Mouse (Mus musculus): ENCODE data around the gene Cdc14a. TPM values are rescaled to one million over a fixed set of nuclear protein-coding genes. Genes with fewer than 3 reads are reported as not detected.

The Cdc14a gene
- polyA plus RNA-seq, 1 experiment from 2014 or later = 13.4 TPM

DNA sequence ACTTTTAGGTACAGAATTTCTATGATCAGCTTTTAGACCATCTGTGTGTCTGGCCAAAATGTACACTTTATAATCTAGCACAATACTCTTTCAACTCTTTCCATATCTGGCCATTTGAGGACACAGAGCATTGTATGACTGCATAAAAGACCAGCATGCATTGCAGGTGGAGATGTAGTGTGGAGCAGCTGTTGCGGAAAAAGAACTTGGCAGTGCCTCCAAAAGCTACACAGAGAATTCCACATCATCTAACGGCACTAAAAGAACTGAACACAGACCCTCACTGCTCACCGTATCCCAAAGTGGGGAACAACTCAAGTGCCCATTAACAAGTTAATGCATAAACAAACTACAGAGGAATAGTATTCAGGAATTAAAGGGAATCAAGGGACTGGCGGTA, 112.0 kb downstream of the Cdc14a start:
- no peaks in the 10 kb centered on the region for H3K27me3 ChIP-seq
- no peak overlapping the region for H3K4me2 ChIP-seq (replicated peaks)
- no peaks in the 10 kb centered on the region for H3K4me1 ChIP-seq
- no peak overlapping the region for H3K27ac ChIP-seq
- no peak for ATAC-seq (ENCODE audit: insufficient number of reproducible peaks, insufficient read depth, low FRiP score, low TSS enrichment)
- H3K9ac ChIP-seq = no peak overlapping the region
- H3K9me3 ChIP-seq = no peaks in the 10 kb centered on the region
- H3K4me3 ChIP-seq = no peak overlapping the region
- peaks cover 15% of the 10 kb centered on the region; the same call in 1 of the 2 replicates for H3K36me3 ChIP-seq
- 94% methylated on average over 4 of the region's 4 CpGs for WGBS

DNA sequence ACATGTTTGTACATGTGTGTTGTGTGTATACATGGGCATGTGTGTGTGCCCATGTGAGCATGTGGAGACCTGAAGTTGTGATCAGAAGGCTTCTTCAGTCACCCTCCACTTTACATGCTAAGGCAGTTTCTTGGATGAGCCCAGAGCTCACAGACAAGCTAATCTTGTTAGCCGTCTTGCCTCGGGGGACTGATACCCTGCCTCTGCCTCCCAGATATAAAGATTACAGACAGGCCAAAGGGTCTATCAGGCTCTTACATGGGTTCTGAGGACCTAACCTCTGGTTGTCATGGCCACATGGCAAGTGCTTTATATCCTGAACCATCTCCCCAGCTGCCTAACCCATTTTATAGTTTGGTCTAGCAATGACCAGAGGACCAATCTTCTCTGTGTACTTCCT, 112.7 kb downstream of the Cdc14a start:
- H3K4me2 ChIP-seq (replicated peaks) = no peak overlapping the region
- H3K9ac ChIP-seq = no peak overlapping the region
- H3K4me3 ChIP-seq = no peak overlapping the region
- no peak for ATAC-seq (ENCODE audit: insufficient number of reproducible peaks, insufficient read depth, low FRiP score, low TSS enrichment)
- H3K36me3 ChIP-seq = peaks cover 15% of the 10 kb centered on the region
- no peaks in the 10 kb centered on the region for H3K27me3 ChIP-seq
- WGBS = 83% methylated on average over 2 of the region's 2 CpGs
- H3K27ac ChIP-seq = no peak overlapping the region
- no peaks in the 10 kb centered on the region for H3K9me3 ChIP-seq
- H3K4me1 ChIP-seq = no peaks in the 10 kb centered on the region

- Histone ChIP-seq H3K27me3 (no peaks in the 10 kb centered on the region), H3K27ac (no peak overlapping the region), H3K4me1 (no peaks in the 10 kb centered on the region), H3K9ac (no peak overlapping the region), H3K9me3 (no peaks in the 10 kb centered on the region), H3K4me3 (no peak overlapping the region), H3K4me2 (replicated peaks) (no peak overlapping the region), H3K36me3 (peaks cover 15% of the 10 kb centered on the region)
- no peak for ATAC-seq (ENCODE audit: insufficient number of reproducible peaks, insufficient read depth, low FRiP score, low TSS enrichment)
- WGBS = 96% methylated on average over 4 of the region's 4 CpGs
These were observed 113.2 kb downstream of the Cdc14a start for GRCm38 (mm10) chr3:116310672-116311071.

DNA sequence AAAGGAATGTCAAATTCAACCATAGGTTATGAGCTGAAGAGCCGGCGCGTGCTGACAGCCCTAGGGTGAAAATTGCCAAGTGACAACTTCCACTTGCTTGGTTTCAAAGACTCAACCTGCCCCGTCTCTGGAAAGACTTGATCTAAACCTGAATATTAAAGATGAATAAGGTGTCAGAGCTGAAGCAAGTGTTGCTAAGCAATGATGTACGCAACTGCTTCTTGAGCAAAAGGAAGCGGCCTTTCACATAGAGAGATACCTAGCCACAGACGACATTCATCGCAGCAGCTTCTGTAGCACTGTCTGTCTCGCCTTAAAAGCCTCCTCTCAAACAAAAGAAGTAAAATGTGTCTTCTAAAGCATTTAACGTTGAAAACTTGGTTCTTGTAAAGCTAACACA, 113.8 kb downstream of the Cdc14a start:
- 91% methylated on average over 10 of the region's 10 CpGs for WGBS
- H3K36me3 ChIP-seq = peaks cover 15% of the 10 kb centered on the region
- no peaks in the 10 kb centered on the region for H3K27me3 ChIP-seq

DNA sequence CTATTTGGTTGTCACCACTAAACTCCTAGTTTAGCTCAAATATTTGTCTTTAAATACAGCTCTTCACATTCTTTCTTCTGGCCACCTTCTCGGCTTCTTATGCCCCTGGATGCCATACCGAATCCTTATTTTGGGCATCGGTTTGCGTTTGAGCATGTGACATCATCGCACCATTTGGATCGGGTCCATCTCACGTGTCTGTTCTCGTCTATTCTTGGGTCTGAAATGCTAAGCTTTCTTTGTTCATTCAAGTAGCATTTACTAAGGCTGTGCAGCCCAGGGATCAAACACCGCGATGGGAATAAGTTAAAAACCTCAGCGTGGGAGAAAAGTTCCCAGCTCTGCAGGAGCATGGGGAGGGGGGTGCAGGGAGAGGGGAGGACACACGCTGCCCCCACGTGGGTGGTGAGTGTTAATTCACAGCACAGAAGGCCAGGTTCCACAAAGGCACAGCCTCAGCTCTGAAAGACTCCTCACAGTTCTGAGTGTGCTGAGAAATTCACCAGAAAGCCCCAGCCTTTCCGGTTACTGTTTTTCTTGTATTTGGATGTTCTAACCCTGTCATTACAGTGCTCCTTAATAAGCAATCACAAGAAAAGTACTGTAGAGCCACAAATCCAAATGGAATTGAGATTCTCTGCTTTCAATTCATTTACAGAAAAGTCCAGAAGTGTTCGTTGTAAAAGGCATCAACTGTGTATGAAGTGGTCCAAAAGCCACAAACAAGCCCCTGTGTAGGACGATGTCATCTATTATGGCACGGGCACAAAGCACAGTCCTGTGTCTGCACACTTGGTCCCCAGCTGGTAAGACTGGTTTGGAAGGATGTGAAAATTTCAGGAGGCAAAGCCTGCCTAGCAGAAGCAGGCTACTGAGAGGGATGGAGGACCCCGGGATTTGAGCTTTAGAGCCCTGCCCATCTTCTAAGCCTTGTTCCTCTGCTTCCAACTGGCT, 118.8 kb downstream of the Cdc14a start:
- Histone ChIP-seq H3K36me3 (peaks cover 7% of the 10 kb centered on the region; the same call in 1 of the 2 replicates), H3K4me1 (no peaks in the 10 kb centered on the region), H3K9ac (no peak overlapping the region), H3K9me3 (no peaks in the 10 kb centered on the region), H3K27me3 (no peaks in the 10 kb centered on the region), H3K27ac (no peak overlapping the region), H3K4me2 (replicated peaks) (no peak overlapping the region), H3K4me3 (no peak overlapping the region)
- 81% methylated on average over 18 of the region's 18 CpGs for WGBS
- ATAC-seq (ENCODE audit: insufficient number of reproducible peaks, insufficient read depth, low FRiP score, low TSS enrichment) = no peak

More for the DNA sequence above, 113.8 kb downstream of the Cdc14a start:
- Histone ChIP-seq H3K4me1 (no peaks in the 10 kb centered on the region), H3K4me3 (no peak overlapping the region), H3K9me3 (no peaks in the 10 kb centered on the region), H3K27ac (no peak overlapping the region), H3K4me2 (replicated peaks) (no peak overlapping the region), H3K9ac (no peak overlapping the region)
- ATAC-seq (ENCODE audit: insufficient number of reproducible peaks, insufficient read depth, low FRiP score, low TSS enrichment) = no peak

GRCm38 (mm10) chr3:116302581-116302980, 121.3 kb downstream of the Cdc14a start:
- no peak overlapping the region for H3K4me2 ChIP-seq (replicated peaks)
- H3K9me3 ChIP-seq = no peaks in the 10 kb centered on the region
- H3K36me3 ChIP-seq = peaks cover 12% of the 10 kb centered on the region
- H3K9ac ChIP-seq = no peak overlapping the region
- 94% methylated on average over 7 of the region's 7 CpGs for WGBS
- no peak overlapping the region for H3K27ac ChIP-seq
- ATAC-seq (ENCODE audit: insufficient number of reproducible peaks, insufficient read depth, low FRiP score, low TSS enrichment) = no peak
- no peak overlapping the region for H3K4me3 ChIP-seq
- no peaks in the 10 kb centered on the region for H3K27me3 ChIP-seq
- H3K4me1 ChIP-seq = no peaks in the 10 kb centered on the region

GRCm38 (mm10) chr3:116301754-116302153, 122.1 kb downstream of the Cdc14a start:
- Histone ChIP-seq H3K9ac (no peak overlapping the region), H3K4me2 (replicated peaks) (no peak overlapping the region), H3K36me3 (peaks cover 21% of the 10 kb centered on the region), H3K27ac (no peak overlapping the region), H3K4me1 (no peaks in the 10 kb centered on the region), H3K27me3 (no peaks in the 10 kb centered on the region), H3K4me3 (no peak overlapping the region), H3K9me3 (no peaks in the 10 kb centered on the region)
- no peak for ATAC-seq (ENCODE audit: insufficient number of reproducible peaks, insufficient read depth, low FRiP score, low TSS enrichment)
- 87% methylated on average over 6 of the region's 6 CpGs for WGBS

DNA sequence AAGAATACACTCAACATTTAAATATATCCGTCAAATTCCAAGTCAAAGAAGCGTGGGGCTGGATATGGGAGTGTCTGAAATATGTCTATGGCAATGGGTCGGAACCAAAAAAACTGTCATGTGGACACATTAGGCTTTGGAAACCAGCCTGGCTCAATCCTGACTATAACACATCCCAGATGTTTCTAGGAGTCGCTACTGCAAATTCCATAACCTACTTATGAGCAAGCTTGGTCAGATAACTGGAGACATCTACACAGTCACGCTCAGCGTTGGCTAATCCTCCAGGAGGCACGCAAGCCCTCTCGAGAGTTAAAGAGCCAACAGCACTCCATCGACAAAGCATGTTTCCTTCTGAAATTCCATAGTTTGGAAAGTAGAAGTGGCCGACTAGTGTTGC, 125.1 kb downstream of the Cdc14a start:
- 75% methylated on average over 10 of the region's 10 CpGs for WGBS
- H3K4me1 ChIP-seq = no peaks in the 10 kb centered on the region
- H3K36me3 ChIP-seq = peaks cover 35% of the 10 kb centered on the region
- H3K4me2 ChIP-seq (replicated peaks) = no peak overlapping the region
- H3K9me3 ChIP-seq = no peaks in the 10 kb centered on the region
- ATAC-seq (ENCODE audit: insufficient number of reproducible peaks, insufficient read depth, low FRiP score, low TSS enrichment) = no peak
- H3K9ac ChIP-seq = no peak overlapping the region
- no peak overlapping the region for H3K27ac ChIP-seq
- no peaks in the 10 kb centered on the region for H3K27me3 ChIP-seq
- H3K4me3 ChIP-seq = no peak overlapping the region

DNA sequence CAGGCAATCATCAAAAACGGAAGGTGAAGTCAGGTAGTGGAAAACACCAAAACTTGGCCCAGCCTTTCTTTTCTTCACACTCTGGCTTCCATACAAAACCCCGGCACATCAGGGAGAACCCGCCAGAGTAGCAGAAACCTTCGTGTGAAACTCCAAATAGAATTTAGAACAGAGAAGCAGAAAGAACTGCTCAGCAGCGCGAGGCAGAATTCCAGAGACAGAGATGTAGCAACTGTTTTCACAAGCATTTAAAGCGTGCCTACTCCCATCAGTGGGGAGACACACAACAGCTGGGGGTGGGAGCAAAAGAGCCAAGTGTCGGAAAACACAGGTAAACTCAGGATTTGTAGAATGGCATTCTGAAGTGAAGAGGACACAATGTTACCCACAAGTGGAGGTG, 125.8 kb downstream of the Cdc14a start:
- Histone ChIP-seq H3K4me2 (replicated peaks) (no peak overlapping the region), H3K9me3 (no peaks in the 10 kb centered on the region), H3K4me3 (no peak overlapping the region), H3K27ac (no peak overlapping the region), H3K9ac (no peak overlapping the region), H3K4me1 (no peaks in the 10 kb centered on the region), H3K36me3 (peaks cover 40% of the 10 kb centered on the region), H3K27me3 (no peaks in the 10 kb centered on the region)
- no peak for ATAC-seq (ENCODE audit: insufficient number of reproducible peaks, insufficient read depth, low FRiP score, low TSS enrichment)
- 91% methylated on average over 8 of the region's 8 CpGs for WGBS

DNA sequence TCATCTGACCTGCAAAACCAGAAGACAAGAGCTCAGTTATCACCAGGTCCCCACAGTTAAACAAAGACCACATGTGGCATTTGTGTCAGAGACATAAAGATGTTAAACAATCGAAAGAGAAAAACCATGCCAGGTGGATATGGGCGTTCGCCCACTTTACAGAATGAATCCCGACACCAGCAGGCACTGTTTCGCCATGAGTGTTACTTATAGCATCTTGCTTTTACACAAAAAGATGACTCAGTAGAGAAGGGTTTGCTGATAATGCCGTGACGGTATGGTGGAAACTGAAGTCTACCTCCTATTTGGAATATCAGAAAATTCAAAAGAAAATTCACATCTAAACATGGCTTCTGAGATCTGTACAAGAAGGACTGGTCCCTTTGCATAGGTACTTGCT, 126.7 kb downstream of the Cdc14a start:
- WGBS = 92% methylated on average over 7 of the region's 7 CpGs
- ATAC-seq (ENCODE audit: insufficient number of reproducible peaks, insufficient read depth, low FRiP score, low TSS enrichment) = no peak
- no peaks in the 10 kb centered on the region for H3K9me3 ChIP-seq
- no peak overlapping the region for H3K9ac ChIP-seq
- H3K4me1 ChIP-seq = no peaks in the 10 kb centered on the region
- H3K27me3 ChIP-seq = no peaks in the 10 kb centered on the region
- no peak overlapping the region for H3K27ac ChIP-seq
- H3K4me3 ChIP-seq = no peak overlapping the region
- peaks cover 47% of the 10 kb centered on the region for H3K36me3 ChIP-seq
- no peak overlapping the region for H3K4me2 ChIP-seq (replicated peaks)

- no peak overlapping the region for H3K4me2 ChIP-seq (replicated peaks)
- H3K9ac ChIP-seq = no peak overlapping the region
- H3K4me3 ChIP-seq = no peak overlapping the region
- no peak overlapping the region for H3K27ac ChIP-seq
- H3K9me3 ChIP-seq = no peaks in the 10 kb centered on the region
- no peaks in the 10 kb centered on the region for H3K4me1 ChIP-seq
- ATAC-seq (ENCODE audit: insufficient number of reproducible peaks, insufficient read depth, low FRiP score, low TSS enrichment) = no peak
- WGBS = 82% methylated on average over 9 of the region's 9 CpGs
- H3K27me3 ChIP-seq = no peaks in the 10 kb centered on the region
- H3K36me3 ChIP-seq = peaks cover 38% of the 10 kb centered on the region
These were observed 133.6 kb downstream of the Cdc14a start for GRCm38 (mm10) chr3:116290041-116290815.

- Histone ChIP-seq H3K27me3 (no peaks in the 10 kb centered on the region), H3K36me3 (peaks cover 31% of the 10 kb centered on the region), H3K9ac (no peak overlapping the region), H3K27ac (no peak overlapping the region), H3K9me3 (no peaks in the 10 kb centered on the region), H3K4me3 (no peak overlapping the region), H3K4me2 (replicated peaks) (no peak overlapping the region), H3K4me1 (no peaks in the 10 kb centered on the region)
- ATAC-seq (ENCODE audit: insufficient number of reproducible peaks, insufficient read depth, low FRiP score, low TSS enrichment) = no peak
- WGBS = 84% methylated on average over 6 of the region's 6 CpGs
These were observed 135.0 kb downstream of the Cdc14a start for GRCm38 (mm10) chr3:116288833-116289232.

All from embryonic facial prominence, embryonic 12.5 days (tissue).